Mouse (Mus musculus): ENCODE data around the gene Pard3b.

Pard3b gene

DNA sequence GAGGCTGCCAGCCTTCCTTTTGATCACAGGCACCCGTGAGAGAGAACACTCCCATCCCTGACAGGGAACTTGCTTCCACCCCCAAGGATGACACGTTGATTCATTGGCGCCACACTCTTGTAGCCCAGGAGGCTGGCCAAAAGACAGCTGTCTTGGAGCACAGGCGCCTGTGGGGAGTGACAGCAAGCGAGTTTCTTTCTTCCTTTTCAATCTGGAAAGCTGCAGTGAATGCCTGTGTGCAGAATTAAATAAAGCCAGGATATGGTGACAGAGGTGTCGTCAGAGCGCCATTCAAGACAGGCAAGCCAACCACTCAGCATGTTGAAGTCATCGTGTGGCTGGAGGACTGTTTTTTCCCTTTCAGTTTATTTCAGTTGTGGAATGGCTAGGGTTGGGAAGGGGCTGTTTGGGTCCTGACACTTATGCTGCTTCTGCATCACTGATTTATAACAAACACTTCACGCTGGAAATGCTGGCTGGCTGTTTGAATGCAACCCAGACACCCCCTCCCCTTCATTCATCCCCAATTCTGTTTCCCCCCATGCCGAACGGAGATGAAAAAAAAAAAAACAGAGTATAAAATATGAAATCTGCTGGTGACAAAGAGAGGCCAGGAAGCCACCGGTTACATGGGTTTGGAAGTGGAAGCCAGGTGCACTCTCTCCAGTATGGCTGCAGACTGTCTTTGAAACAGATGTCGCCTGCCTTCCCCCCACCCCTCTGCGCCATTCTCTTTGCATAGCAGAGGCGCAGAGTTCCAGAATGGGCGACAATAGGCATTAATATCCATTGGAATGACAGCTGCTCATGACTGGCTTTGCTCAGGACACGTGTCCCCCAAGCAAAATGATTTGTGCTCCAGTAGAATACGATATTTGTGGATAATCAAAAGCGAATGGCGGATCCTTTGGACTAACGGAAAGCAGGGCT lies 1044.1 kb downstream of the Pard3b start:
- DNase-seq (ENCODE audit: low read depth in 1 of 2, low spot score in 2 of 2): no peak

DNA sequence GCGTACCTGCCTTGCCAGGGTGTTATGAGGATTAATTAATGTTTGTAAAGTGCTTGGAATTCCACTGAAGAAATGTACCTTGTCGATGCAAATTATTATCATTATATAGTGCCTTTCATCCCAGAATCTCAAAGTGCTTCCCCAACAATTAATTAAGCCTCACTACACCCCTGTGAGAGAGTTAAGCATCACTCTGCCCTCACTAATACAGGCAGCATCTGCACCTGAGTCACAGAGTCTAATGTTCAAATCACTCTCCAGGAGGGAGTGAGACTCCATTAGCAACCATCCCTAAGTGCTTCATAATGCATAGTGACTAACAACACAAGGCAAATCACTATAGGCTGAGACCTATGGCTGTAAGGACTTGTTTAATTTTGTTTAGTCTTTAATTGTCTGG lies 1044.9 kb downstream of the Pard3b start:
- DNase-seq (ENCODE audit: low read depth in 1 of 2, low spot score in 2 of 2): no peak

DNA sequence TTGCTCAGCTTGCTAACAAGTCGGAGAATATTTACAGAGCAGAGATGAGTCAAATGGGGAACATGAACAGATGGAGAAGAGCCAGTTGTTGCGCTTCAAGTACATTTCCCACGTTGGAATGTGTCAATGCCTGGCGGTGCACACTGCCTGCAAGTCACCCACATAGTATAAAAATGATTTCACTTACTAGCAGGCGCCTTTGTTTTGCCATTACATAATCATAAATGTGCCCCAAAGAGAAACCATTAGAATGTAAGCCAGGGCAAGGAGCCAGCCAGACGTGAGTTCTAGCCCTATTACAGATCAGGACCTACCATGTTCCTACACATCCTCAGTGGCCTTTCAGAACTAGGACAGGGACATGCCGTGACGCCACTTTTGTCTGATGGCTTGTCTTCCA lies 1048.9 kb downstream of the Pard3b start:
- no peak for DNase-seq (ENCODE audit: low read depth in 1 of 2, low spot score in 2 of 2)

DNA sequence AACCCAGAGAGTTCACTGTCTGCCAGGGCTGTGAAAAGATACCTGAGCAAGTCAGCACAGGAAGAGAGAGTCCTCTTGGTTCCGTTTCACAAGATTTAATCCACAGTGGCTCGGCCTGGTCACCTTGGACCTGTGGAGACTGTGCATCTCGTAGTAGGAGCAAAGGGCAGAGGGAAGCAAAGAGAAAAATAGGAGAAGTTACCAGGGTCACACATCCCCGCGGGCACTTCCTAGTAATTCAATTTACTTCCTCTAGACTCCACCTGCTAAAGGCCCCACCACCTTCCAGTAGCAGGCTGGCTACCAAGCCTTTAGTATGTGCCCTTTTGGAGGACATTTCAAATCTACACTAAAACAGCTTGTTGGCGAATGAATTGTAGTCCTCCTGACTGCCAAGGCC lies 1052.6 kb downstream of the Pard3b start:
- DNase-seq (ENCODE audit: low read depth in 1 of 2, low spot score in 2 of 2): no peak
